Mouse (Mus musculus): Measurements from ENCODE around the gene Rhebl1. TPM values are rescaled to one million over a fixed set of nuclear protein-coding genes. Genes with fewer than 3 reads are reported as not detected.

The Rhebl1 gene
- polyA plus RNA-seq, 1 experiment from 2014 or later: 6.1 TPM

DNA sequence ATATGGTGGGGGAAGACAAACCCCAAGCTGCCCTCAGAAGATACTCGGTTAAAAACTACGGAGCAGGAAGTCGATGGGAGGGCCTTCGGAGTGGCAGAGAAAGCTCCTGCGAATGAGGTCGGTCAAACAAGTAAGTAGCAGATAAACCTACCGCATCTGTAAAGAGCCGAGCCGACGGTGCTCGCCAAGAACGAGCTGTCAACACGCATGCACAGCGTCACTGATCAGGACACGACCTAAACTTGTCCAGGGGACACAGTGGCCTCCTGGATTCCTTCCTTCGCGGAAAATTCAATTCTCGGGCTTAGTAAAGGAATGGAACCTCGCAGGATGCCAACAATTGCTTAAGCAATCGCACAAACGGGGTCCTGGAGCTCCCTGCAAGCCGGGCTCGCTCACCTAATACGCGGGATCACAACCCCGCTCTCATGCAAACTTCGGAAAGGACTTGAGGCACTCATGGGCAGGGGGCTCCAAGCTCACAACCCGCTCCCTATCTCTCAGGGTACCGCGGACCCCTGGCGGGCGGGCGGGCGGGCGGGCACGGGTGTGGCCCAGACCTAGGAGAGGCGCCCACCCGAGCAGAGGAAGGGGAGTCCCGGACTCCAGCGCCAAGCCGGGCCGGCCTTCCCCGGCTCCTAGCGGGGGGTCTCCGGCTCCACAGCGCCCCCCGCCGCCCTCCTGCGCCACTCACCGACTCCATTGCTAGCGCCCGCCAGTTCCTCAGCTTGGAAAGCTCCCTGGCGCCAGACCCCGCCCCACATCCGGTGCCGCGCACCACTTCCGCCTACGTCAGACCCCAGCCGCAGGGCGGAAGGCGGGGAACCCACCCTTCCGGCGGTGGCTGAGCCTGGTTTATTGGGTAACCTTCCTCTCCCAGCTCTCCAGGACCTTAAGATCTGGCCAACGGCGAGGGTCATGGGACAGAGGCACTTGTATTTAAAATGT lies 63.3 kb downstream of the Rhebl1 start, which contains the start of gene Prkag1:
Gene Prkag1 (minus strand): TSS at position 786 of the 948 bp plus-strand sequence.
- Histone ChIP-seq H3K36me3 (peaks cover 37% of the 10 kb centered on the region), H3K27me3 (replicated peaks) (no peaks in the 10 kb centered on the region), H3K9me3 (replicated peaks) (no peaks in the 10 kb centered on the region), H3K4me1 (replicated peaks) (peaks cover 49% of the 10 kb centered on the region), H3K4me3 (peak within 1 kb of the TSS; percentile 81), H3K4me2 (peak within 1 kb of the TSS; percentile 71), H3K27ac (ENCODE audit: poor library complexity, severe bottlenecking) (peak within 1 kb of the TSS; percentile 97), H3K9ac (peak within 1 kb of the TSS; percentile 92)
- WGBS: under 1% methylated on average over 65 of the region's 66 CpGs
- ATAC-seq (ENCODE audit: insufficient number of reproducible peaks, low FRiP score): peak; percentile 93

Other genes with a start within 250 kb of the Rhebl1 start
- gene Ddx23, start 231.6 kb downstream of the Rhebl1 start, polyA plus RNA-seq (2016; fragmentation: Nextera tagmentation; extraction: Ambion mirVana): 15.0 and 16.4 TPM in 2 replicates
- gene Rnd1, start 217.1 kb downstream of the Rhebl1 start, polyA plus RNA-seq (2016; fragmentation: Nextera tagmentation; extraction: Ambion mirVana): 0.91 and 1.1 TPM in 2 replicates
- gene Ccdc65, start 186.3 kb downstream of the Rhebl1 start, polyA plus RNA-seq (2016; fragmentation: Nextera tagmentation; extraction: Ambion mirVana): 0.33 and 0.62 TPM in 2 replicates
- 13.2 and 17.8 TPM in 2 replicates for gene Fkbp11, start 166.3 kb downstream of the Rhebl1 start, polyA plus RNA-seq (2016; fragmentation: Nextera tagmentation; extraction: Ambion mirVana)
- gene Arf3, start 131.3 kb downstream of the Rhebl1 start, polyA plus RNA-seq (2016; fragmentation: Nextera tagmentation; extraction: Ambion mirVana): 46.3 and 46.9 TPM in 2 replicates
- not detected in 2 replicates for gene Wnt10b, start 116.4 kb downstream of the Rhebl1 start, polyA plus RNA-seq (2016; fragmentation: Nextera tagmentation; extraction: Ambion mirVana)
- not detected in 2 replicates for gene Wnt1, start 104.7 kb downstream of the Rhebl1 start, polyA plus RNA-seq (2016; fragmentation: Nextera tagmentation; extraction: Ambion mirVana)
- 0.04 and 0.14 TPM in 2 replicates for gene Ddn, start 85.0 kb downstream of the Rhebl1 start, polyA plus RNA-seq (2016; fragmentation: Nextera tagmentation; extraction: Ambion mirVana)
- gene Prkag1, start 63.0 kb downstream of the Rhebl1 start, polyA plus RNA-seq (2016; fragmentation: Nextera tagmentation; extraction: Ambion mirVana): 81.5 and 83.5 TPM in 2 replicates
- 9.2 and 10.3 TPM in 2 replicates for gene Kmt2d, start 23.3 kb downstream of the Rhebl1 start, polyA plus RNA-seq (2016; fragmentation: Nextera tagmentation; extraction: Ambion mirVana)
- gene Dhh, start 4.0 kb upstream of the Rhebl1 start, polyA plus RNA-seq (2016; fragmentation: Nextera tagmentation; extraction: Ambion mirVana): 4.5 and 4.6 TPM in 2 replicates
- 16.9 and 17.2 TPM in 2 replicates for gene Lmbr1l, start 23.7 kb upstream of the Rhebl1 start, polyA plus RNA-seq (2016; fragmentation: Nextera tagmentation; extraction: Ambion mirVana)
- 1,481 and 1,517 TPM in 2 replicates for gene Tuba1b, start 40.0 kb upstream of the Rhebl1 start, polyA plus RNA-seq (2016; fragmentation: Nextera tagmentation; extraction: Ambion mirVana)
- gene Gm49450, start 59.0 kb upstream of the Rhebl1 start, polyA plus RNA-seq (2016; fragmentation: Nextera tagmentation; extraction: Ambion mirVana): not detected in 2 replicates
- 1,110 and 1,118 TPM in 2 replicates for gene Tuba1a, start 59.2 kb upstream of the Rhebl1 start, polyA plus RNA-seq (2016; fragmentation: Nextera tagmentation; extraction: Ambion mirVana)
- gene Tuba1c, start 135.4 kb upstream of the Rhebl1 start, polyA plus RNA-seq (2016; fragmentation: Nextera tagmentation; extraction: Ambion mirVana): 135 and 139 TPM in 2 replicates
- 0.22 and 0.50 TPM in 2 replicates for gene Prph, start 160.6 kb upstream of the Rhebl1 start, polyA plus RNA-seq (2016; fragmentation: Nextera tagmentation; extraction: Ambion mirVana)
- gene Troap, start 180.0 kb upstream of the Rhebl1 start, polyA plus RNA-seq (2016; fragmentation: Nextera tagmentation; extraction: Ambion mirVana): 27.2 and 28.0 TPM in 2 replicates
- gene C1ql4, start 193.3 kb upstream of the Rhebl1 start, polyA plus RNA-seq (2016; fragmentation: Nextera tagmentation; extraction: Ambion mirVana): 0.34 and 0.46 TPM in 2 replicates
- gene Dnajc22, start 198.6 kb upstream of the Rhebl1 start, polyA plus RNA-seq (2016; fragmentation: Nextera tagmentation; extraction: Ambion mirVana): 1.2 TPM in 2 replicates
- gene Spats2, start 231.4 kb upstream of the Rhebl1 start, polyA plus RNA-seq (2016; fragmentation: Nextera tagmentation; extraction: Ambion mirVana): 57.2 and 58.5 TPM in 2 replicates

Measured in heart, embryonic 12.5 days (tissue).